Mouse (Mus musculus) intestine, embryonic 14.5 days (tissue): ENCODE results near the gene Arpc1a. TPM values are rescaled to one million over a fixed set of nuclear protein-coding genes. Genes with fewer than 3 reads are reported as not detected.

Experiments
- ATAC-seq: fragments of 200-750 bp; cut with Nextera tagmentation; replicated peaks from 2 replicates; pipeline ENCODE4 v1.8.0; 2017; ENCODE audit warnings: low read depth, moderate number of reproducible peaks, moderate TSS enrichment, moderate library complexity; ENCODE audit not compliant: low FRiP score, low TSS enrichment
- DNase-seq: peaks from one replicate; pipeline ENCODE4 v3.0.0-alpha.2; 2018; ENCODE audit warnings: low spot score
- H3K27ac ChIP-seq: fragments of 300-500 bp; sonication (generic); 2 replicates; pipeline ENCODE4 v1.5.1; 2014; ENCODE audit warnings: low read depth, mild to moderate bottlenecking, control low read depth
- H3K27me3 ChIP-seq: fragments of 300-500 bp; sonication (generic); replicated peaks from 2 replicates; pipeline ENCODE4 v1.6.1; 2014; ENCODE audit warnings: low read length, control low read depth; ENCODE audit not compliant: control insufficient read depth, insufficient read depth
- H3K36me3 ChIP-seq: fragments of 300-500 bp; sonication (generic); 2 replicates; pipeline ENCODE4 v1.6.1; 2014; ENCODE audit warnings: low read length, control low read depth; ENCODE audit not compliant: control insufficient read depth, insufficient read depth
- H3K4me1 ChIP-seq: fragments of 300-500 bp; sonication (generic); replicated peaks from 2 replicates; pipeline ENCODE4 v1.6.1; 2014; ENCODE audit warnings: low read length, control low read depth, mixed read lengths; ENCODE audit not compliant: control insufficient read depth, insufficient read depth
- H3K4me2 ChIP-seq: fragments of 300-500 bp; sonication (generic); 2 replicates; pipeline ENCODE4 v1.6.1; 2014; ENCODE audit warnings: low read length
- H3K4me3 ChIP-seq: fragments of 300-500 bp; sonication (generic); 2 replicates; pipeline ENCODE4 v1.5.1; 2014; ENCODE audit warnings: low read depth, low read length, control low read depth, mixed read lengths
- H3K9ac ChIP-seq: fragments of 300-500 bp; sonication (generic); 2 replicates; pipeline ENCODE4 v1.6.1; 2014; ENCODE audit warnings: mild to moderate bottlenecking, low read length
- H3K9me3 ChIP-seq: fragments of 300-500 bp; sonication (generic); 2 replicates; pipeline ENCODE4 v1.6.1; 2016; ENCODE audit warnings: low read length, control low read depth; ENCODE audit not compliant: control insufficient read depth
- WGBS: fragments of 180-500 bp; shearing (Covaris S2); extraction: QIAGEN DNeasy Blood & Tissue Kit; methylation state at CpG from one replicate; pipeline ENCODE4 v1.1.7; 2014; 5-methylcytosine and 5-hydroxymethylcytosine counted together
- polyA plus RNA-seq: library from polyadenylated mRNA; unstranded; fragments of >200 nt; fragmentation: Nextera tagmentation; extraction: Ambion mirVana; gene quantifications from 2 replicates; pipeline ENCODE4 v1.2.1, GENCODE M21; 2014

The Arpc1a gene
- polyA plus RNA-seq, 1 experiment from 2014 or later = 147 TPM

DNA sequence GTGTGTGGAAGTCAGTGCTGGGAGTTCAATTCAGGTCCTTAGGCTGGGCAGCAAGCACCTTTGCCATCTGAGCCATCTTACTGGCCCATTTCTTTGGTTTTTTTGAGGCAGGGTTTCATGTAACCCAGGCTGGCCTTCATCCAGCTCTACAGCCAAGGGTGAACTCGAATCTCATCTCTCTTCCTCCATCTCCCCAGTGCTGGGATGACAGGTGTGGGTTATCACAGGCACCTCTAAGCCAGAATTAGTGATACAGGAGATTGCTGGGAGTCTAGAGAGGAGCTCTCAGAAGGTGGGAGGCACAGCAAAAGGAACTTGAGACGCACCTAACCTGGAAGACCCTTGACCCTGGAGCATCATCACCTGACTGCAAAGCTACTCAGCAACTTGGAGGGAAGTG is 29.8 kb downstream of the Arpc1a start:
- H3K36me3 ChIP-seq = peaks cover 22% of the 10 kb centered on the region
- DNase-seq (no peak), ATAC-seq (no peak)
- no peaks in the 10 kb centered on the region for H3K27me3 ChIP-seq
- peak overlapping the region; percentile 64 for H3K4me3 ChIP-seq
- H3K4me1 ChIP-seq = peaks cover 20% of the 10 kb centered on the region; the same call in 1 of the 2 replicates
- peak overlapping the region; percentile 58 for H3K4me2 ChIP-seq
- WGBS = 37% methylated on average over 2 of the region's 2 CpGs
- no peaks in the 10 kb centered on the region for H3K9me3 ChIP-seq
- peak overlapping the region; percentile 76; the same call in 1 of the 2 replicates for H3K9ac ChIP-seq
- H3K27ac ChIP-seq = no peak overlapping the region

GRCm38 (mm10) chr5:145114071-145114605 is 30.5 kb downstream of the Arpc1a start, which contains the start of gene Arpc1b:
Gene Arpc1b, plus strand, starts transcription at chr5:145114215.
- whole genome bisulfite sequencing = under 1% methylated on average over 48 of the region's 53 CpGs
- H3K36me3 ChIP-seq = peaks cover 15% of the 10 kb centered on the region
- H3K4me1 ChIP-seq = peaks cover 20% of the 10 kb centered on the region; the same call in 1 of the 2 replicates
- 0 out of 2 replicates have a peak, but pooled peaks cover 1% of the 10 kb centered on the region for H3K9me3 ChIP-seq
- DNase-seq (peak; percentile 77), ATAC-seq (peak; percentile 77)
- H3K27me3 ChIP-seq = no peaks in the 10 kb centered on the region
- peak within 1 kb of the TSS; percentile 64 for H3K4me3 ChIP-seq
- H3K9ac ChIP-seq = peak within 1 kb of the TSS; percentile 76
- peak within 1 kb of the TSS; percentile 58 for H3K4me2 ChIP-seq
- H3K27ac ChIP-seq = peak within 1 kb of the TSS; percentile 40; the same call in 1 of the 2 replicates

GRCm38 (mm10) chr5:145114606-145115473 is 31.2 kb downstream of the Arpc1a start:
- no peaks in the 10 kb centered on the region for H3K27me3 ChIP-seq
- 14% methylated on average over 40 of the region's 40 CpGs for WGBS
- peak; percentile 75 for DNase-seq
- H3K27ac ChIP-seq = peak overlapping the region; percentile 40; the same call in 1 of the 2 replicates
- peak overlapping the region; percentile 76 for H3K9ac ChIP-seq
- 0 out of 2 replicates have a peak, but pooled peaks cover 2% of the 10 kb centered on the region for H3K9me3 ChIP-seq
- peaks cover 20% of the 10 kb centered on the region; the same call in 1 of the 2 replicates for H3K4me1 ChIP-seq
- peak overlapping the region; percentile 64 for H3K4me3 ChIP-seq
- ATAC-seq = peak; percentile 44
- H3K36me3 ChIP-seq = peaks cover 8% of the 10 kb centered on the region
- peak overlapping the region; percentile 58 for H3K4me2 ChIP-seq

GRCm38 (mm10) chr5:145115736-145116135 is 32.1 kb downstream of the Arpc1a start:
- H3K27me3 ChIP-seq = no peaks in the 10 kb centered on the region
- H3K9me3 ChIP-seq = 0 out of 2 replicates have a peak, but pooled peaks cover 2% of the 10 kb centered on the region
- H3K4me1 ChIP-seq = peaks cover 20% of the 10 kb centered on the region; the same call in 1 of the 2 replicates
- DNase-seq = no peak
- H3K4me3 ChIP-seq = peak overlapping the region; percentile 16; the same call in 1 of the 2 replicates
- no peak for ATAC-seq
- H3K27ac ChIP-seq = peak overlapping the region; percentile 67
- WGBS = 90% methylated on average over 5 of the region's 5 CpGs
- H3K36me3 ChIP-seq = no peaks in the 10 kb centered on the region
- H3K9ac ChIP-seq = no peak overlapping the region
- H3K4me2 ChIP-seq = peak overlapping the region; percentile 36; the same call in 1 of the 2 replicates

GRCm38 (mm10) chr5:145116316-145116715 is 32.7 kb downstream of the Arpc1a start:
- ATAC-seq (peak; percentile 34; the same call in 1 of the 2 replicates), DNase-seq (no peak)
- 24% methylated on average over 4 of the region's 4 CpGs for WGBS
- Histone ChIP-seq H3K4me3 (peak overlapping the region; percentile 16; the same call in 1 of the 2 replicates), H3K36me3 (no peaks in the 10 kb centered on the region), H3K4me1 (peaks cover 20% of the 10 kb centered on the region; the same call in 1 of the 2 replicates), H3K9me3 (0 out of 2 replicates have a peak, but pooled peaks cover 2% of the 10 kb centered on the region), H3K27ac (peak overlapping the region; percentile 67), H3K27me3 (no peaks in the 10 kb centered on the region), H3K9ac (0 out of 2 replicates have a peak overlapping the region, but pooled peaks have one; percentile 15), H3K4me2 (peak overlapping the region; percentile 36)

GRCm38 (mm10) chr5:145116916-145117315 is 33.3 kb downstream of the Arpc1a start:
- DNase-seq (peak; percentile 80), ATAC-seq (no peak; the same call in 1 of the 2 replicates)
- peak overlapping the region; percentile 36 for H3K4me2 ChIP-seq
- H3K27me3 ChIP-seq = no peaks in the 10 kb centered on the region
- H3K27ac ChIP-seq = peak overlapping the region; percentile 67; the same call in 1 of the 2 replicates
- WGBS = 48% methylated on average over 10 of the region's 10 CpGs
- 0 out of 2 replicates have a peak, but pooled peaks cover 2% of the 10 kb centered on the region for H3K9me3 ChIP-seq
- peaks cover 20% of the 10 kb centered on the region; the same call in 1 of the 2 replicates for H3K4me1 ChIP-seq
- H3K4me3 ChIP-seq = no peak overlapping the region
- 0 out of 2 replicates have a peak overlapping the region, but pooled peaks have one; percentile 15 for H3K9ac ChIP-seq
- H3K36me3 ChIP-seq = 0 out of 2 replicates have a peak, but pooled peaks cover 1% of the 10 kb centered on the region

DNA sequence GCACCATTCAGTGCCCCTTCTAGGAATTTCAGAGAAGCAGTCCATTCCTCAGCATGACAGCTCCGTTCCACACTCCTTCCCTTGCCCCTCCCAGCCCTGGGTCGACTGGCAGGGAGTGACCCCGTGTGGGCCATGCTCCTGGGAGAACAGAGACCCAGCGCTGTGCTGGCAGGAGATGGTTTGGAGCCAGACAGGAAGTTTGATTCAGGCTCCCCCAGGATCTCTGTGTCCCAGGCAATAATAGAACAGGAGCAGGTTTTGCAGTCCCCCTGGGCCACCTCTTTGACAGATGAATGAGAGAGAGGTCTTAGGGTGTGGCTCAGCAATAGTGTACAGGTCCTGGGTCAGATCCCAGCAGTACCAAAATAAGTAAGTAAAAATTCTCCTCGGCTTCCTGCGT is 34.4 kb downstream of the Arpc1a start:
- 57% methylated on average over 6 of the region's 6 CpGs for WGBS
- no peak overlapping the region for H3K27ac ChIP-seq
- DNase-seq (no peak), ATAC-seq (no peak)
- H3K9me3 ChIP-seq = 0 out of 2 replicates have a peak, but pooled peaks cover 2% of the 10 kb centered on the region
- H3K27me3 ChIP-seq = no peaks in the 10 kb centered on the region
- H3K4me1 ChIP-seq = peaks cover 20% of the 10 kb centered on the region; the same call in 1 of the 2 replicates
- H3K9ac ChIP-seq = no peak overlapping the region
- peaks cover 10% of the 10 kb centered on the region for H3K36me3 ChIP-seq
- H3K4me3 ChIP-seq = no peak overlapping the region
- no peak overlapping the region for H3K4me2 ChIP-seq

- H3K36me3 ChIP-seq = peaks cover 15% of the 10 kb centered on the region
- no peak for ATAC-seq
- H3K4me2 ChIP-seq = no peak overlapping the region
- DNase-seq = no peak
- no peaks in the 10 kb centered on the region for H3K27me3 ChIP-seq
- H3K9me3 ChIP-seq = 0 out of 2 replicates have a peak, but pooled peaks cover 2% of the 10 kb centered on the region
- peaks cover 20% of the 10 kb centered on the region; the same call in 1 of the 2 replicates for H3K4me1 ChIP-seq
- H3K27ac ChIP-seq = no peak overlapping the region
- H3K9ac ChIP-seq = no peak overlapping the region
- H3K4me3 ChIP-seq = no peak overlapping the region
- WGBS = 85% methylated on average over 5 of the region's 5 CpGs
Observed at GRCm38 (mm10) chr5:145118461-145118860, 34.8 kb downstream of the Arpc1a start.
